Mouse (Mus musculus) liver, embryonic 15.5 days (tissue): Measurements from ENCODE around the gene Crtam. TPM values are rescaled to one million over a fixed set of nuclear protein-coding genes. Genes with fewer than 3 reads are reported as not detected.

ENCODE experiments used
- ATAC-seq: fragments of 200-750 bp; cut with Nextera tagmentation; 2 replicates; pipeline ENCODE4 v1.8.0; 2017; ENCODE audit warnings: moderate number of reproducible peaks, mild to moderate bottlenecking, moderate library complexity; ENCODE audit not compliant: insufficient read depth
- H3K27ac ChIP-seq: fragments of 300-500 bp; sonication (generic); replicated peaks from 2 replicates; pipeline ENCODE4 v1.5.1; 2015; ENCODE audit warnings: mild to moderate bottlenecking, inconsistent platforms
- H3K27me3 ChIP-seq: fragments of 300-500 bp; sonication (generic); 2 replicates; pipeline ENCODE4 v1.6.1; 2015; ENCODE audit warnings: mild to moderate bottlenecking, inconsistent platforms
- H3K36me3 ChIP-seq: fragments of 300-500 bp; sonication (generic); replicated peaks from 2 replicates; pipeline ENCODE4 v1.6.1; 2015; ENCODE audit warnings: moderate library complexity, mild to moderate bottlenecking, inconsistent platforms
- H3K4me1 ChIP-seq: fragments of 300-500 bp; sonication (generic); replicated peaks from 2 replicates; pipeline ENCODE4 v1.6.1; 2015; ENCODE audit warnings: inconsistent platforms
- H3K4me2 ChIP-seq: fragments of 300-500 bp; sonication (generic); 2 replicates; pipeline ENCODE4 v1.6.1; 2015; ENCODE audit warnings: moderate library complexity, mild to moderate bottlenecking, inconsistent platforms
- H3K4me3 ChIP-seq: fragments of 300-500 bp; sonication (generic); replicated peaks from 2 replicates; pipeline ENCODE4 v1.5.1; 2015; ENCODE audit warnings: mild to moderate bottlenecking, inconsistent platforms
- H3K9ac ChIP-seq: fragments of 300-500 bp; sonication (generic); 2 replicates; pipeline ENCODE4 v1.6.1; 2015; ENCODE audit warnings: moderate library complexity, mild to moderate bottlenecking, inconsistent platforms
- H3K9me3 ChIP-seq: fragments of 300-500 bp; sonication (generic); replicated peaks from 2 replicates; pipeline ENCODE4 v1.6.1; 2016; ENCODE audit warnings: inconsistent platforms
- WGBS: fragments of 180-500 bp; shearing (Covaris S2); methylation state at CpG from one replicate; pipeline ENCODE4 v1.1.7; 2015; ENCODE audit warnings: mixed read lengths; ENCODE audit not compliant: insufficient replicate concordance; 5-methylcytosine and 5-hydroxymethylcytosine counted together
- polyA plus RNA-seq: library from polyadenylated mRNA; unstranded; fragments of >200 nt; fragmentation: Nextera tagmentation; extraction: Ambion mirVana; gene quantifications from 2 replicates; pipeline ENCODE4 v1.2.1, GENCODE M21; 2015

Gene Crtam
- polyA plus RNA-seq, 1 experiment from 2014 or later = not detected

- no peak overlapping the region for H3K9ac ChIP-seq
- WGBS = 74% methylated on average over 3 of the region's 3 CpGs
- H3K27ac ChIP-seq = no peak overlapping the region
- H3K36me3 ChIP-seq = no peaks in the 10 kb centered on the region
- no peaks in the 10 kb centered on the region for H3K4me1 ChIP-seq
- no peak overlapping the region for H3K4me2 ChIP-seq
- no peak for ATAC-seq
- H3K4me3 ChIP-seq = no peak overlapping the region
- H3K27me3 ChIP-seq = no peaks in the 10 kb centered on the region
- H3K9me3 ChIP-seq = no peaks in the 10 kb centered on the region
These were observed 37.0 kb upstream of the Crtam start for GRCm38 (mm10) chr9:41041404-41041803.

GRCm38 (mm10) chr9:41038150-41038664, 33.8 kb upstream of the Crtam start:
- Histone ChIP-seq H3K36me3 (no peaks in the 10 kb centered on the region), H3K27me3 (no peaks in the 10 kb centered on the region), H3K9me3 (no peaks in the 10 kb centered on the region), H3K27ac (no peak overlapping the region), H3K4me2 (no peak overlapping the region), H3K4me1 (no peaks in the 10 kb centered on the region), H3K9ac (no peak overlapping the region), H3K4me3 (no peak overlapping the region)
- 65% methylated on average over 9 of the region's 9 CpGs for WGBS
- no peak for ATAC-seq

- Histone ChIP-seq H3K4me3 (no peak overlapping the region), H3K9me3 (no peaks in the 10 kb centered on the region), H3K4me2 (no peak overlapping the region), H3K27ac (no peak overlapping the region), H3K9ac (no peak overlapping the region), H3K27me3 (no peaks in the 10 kb centered on the region), H3K4me1 (no peaks in the 10 kb centered on the region), H3K36me3 (no peaks in the 10 kb centered on the region)
- WGBS = 76% methylated on average over 18 of the region's 18 CpGs
- no peak for ATAC-seq
These were observed 27.4 kb upstream of the Crtam start for GRCm38 (mm10) chr9:41031590-41032489.

- H3K4me2 ChIP-seq = no peak overlapping the region
- H3K4me1 ChIP-seq = no peaks in the 10 kb centered on the region
- no peak overlapping the region for H3K4me3 ChIP-seq
- 53% methylated on average over 6 of the region's 6 CpGs for WGBS
- H3K27ac ChIP-seq = no peak overlapping the region
- no peaks in the 10 kb centered on the region for H3K9me3 ChIP-seq
- no peaks in the 10 kb centered on the region for H3K27me3 ChIP-seq
- H3K36me3 ChIP-seq = no peaks in the 10 kb centered on the region
- no peak overlapping the region for H3K9ac ChIP-seq
- ATAC-seq = no peak
These were observed 25.4 kb upstream of the Crtam start for GRCm38 (mm10) chr9:41029827-41030226.

GRCm38 (mm10) chr9:41028470-41028869, 24.0 kb upstream of the Crtam start:
- Histone ChIP-seq H3K27me3 (no peaks in the 10 kb centered on the region), H3K4me2 (no peak overlapping the region), H3K4me3 (no peak overlapping the region), H3K4me1 (no peaks in the 10 kb centered on the region), H3K9me3 (no peaks in the 10 kb centered on the region), H3K36me3 (no peaks in the 10 kb centered on the region), H3K27ac (no peak overlapping the region), H3K9ac (no peak overlapping the region)
- no peak for ATAC-seq
- WGBS = 40% methylated on average over 5 of the region's 5 CpGs

GRCm38 (mm10) chr9:41021690-41022089, 17.3 kb upstream of the Crtam start:
- ATAC-seq = no peak
- H3K4me2 ChIP-seq = no peak overlapping the region
- no peak overlapping the region for H3K27ac ChIP-seq
- WGBS = 70% methylated on average over 3 of the region's 3 CpGs
- H3K4me1 ChIP-seq = no peaks in the 10 kb centered on the region
- H3K4me3 ChIP-seq = no peak overlapping the region
- H3K9ac ChIP-seq = no peak overlapping the region
- H3K36me3 ChIP-seq = no peaks in the 10 kb centered on the region
- H3K27me3 ChIP-seq = no peaks in the 10 kb centered on the region
- no peaks in the 10 kb centered on the region for H3K9me3 ChIP-seq

- 63% methylated on average over 3 of the region's 3 CpGs for WGBS
- H3K27ac ChIP-seq = no peak overlapping the region
These were observed 16.1 kb upstream of the Crtam start for GRCm38 (mm10) chr9:41020486-41020885.

GRCm38 (mm10) chr9:41014512-41014911, 10.1 kb upstream of the Crtam start:
- ATAC-seq = no peak
- H3K9me3 ChIP-seq = no peaks in the 10 kb centered on the region
- H3K4me1 ChIP-seq = no peaks in the 10 kb centered on the region
- H3K4me2 ChIP-seq = no peak overlapping the region
- H3K27me3 ChIP-seq = no peaks in the 10 kb centered on the region
- no peak overlapping the region for H3K9ac ChIP-seq
- no peaks in the 10 kb centered on the region for H3K36me3 ChIP-seq
- 61% methylated on average over 4 of the region's 4 CpGs for WGBS
- H3K4me3 ChIP-seq = no peak overlapping the region
- no peak overlapping the region for H3K27ac ChIP-seq

More at GRCm38 (mm10) chr9:41020486-41020885, 16.1 kb upstream of the Crtam start:
- Histone ChIP-seq H3K27me3 (no peaks in the 10 kb centered on the region), H3K4me3 (no peak overlapping the region), H3K4me2 (no peak overlapping the region), H3K4me1 (no peaks in the 10 kb centered on the region), H3K9ac (no peak overlapping the region), H3K36me3 (no peaks in the 10 kb centered on the region), H3K9me3 (no peaks in the 10 kb centered on the region)
- ATAC-seq = no peak

- ATAC-seq = no peak
- no peak overlapping the region for H3K4me3 ChIP-seq
- 74% methylated on average over 5 of the region's 5 CpGs for WGBS
These were observed 8.0 kb upstream of the Crtam start for GRCm38 (mm10) chr9:41012456-41012855.

GRCm38 (mm10) chr9:41011512-41012436, 7.3 kb upstream of the Crtam start:
- no peak overlapping the region for H3K4me3 ChIP-seq
- H3K36me3 ChIP-seq = no peaks in the 10 kb centered on the region
- no peaks in the 10 kb centered on the region for H3K27me3 ChIP-seq
- no peak overlapping the region for H3K27ac ChIP-seq
- H3K9ac ChIP-seq = no peak overlapping the region
- H3K4me1 ChIP-seq = no peaks in the 10 kb centered on the region
- ATAC-seq = no peak
- H3K4me2 ChIP-seq = no peak overlapping the region
- no peaks in the 10 kb centered on the region for H3K9me3 ChIP-seq
- WGBS = 71% methylated on average over 13 of the region's 13 CpGs

More at GRCm38 (mm10) chr9:41012456-41012855, 8.0 kb upstream of the Crtam start:
- H3K9ac ChIP-seq = no peak overlapping the region
- no peaks in the 10 kb centered on the region for H3K4me1 ChIP-seq
- no peaks in the 10 kb centered on the region for H3K27me3 ChIP-seq
- no peak overlapping the region for H3K27ac ChIP-seq
- H3K36me3 ChIP-seq = no peaks in the 10 kb centered on the region
- no peak overlapping the region for H3K4me2 ChIP-seq
- H3K9me3 ChIP-seq = no peaks in the 10 kb centered on the region

GRCm38 (mm10) chr9:41007785-41008184, 3.4 kb upstream of the Crtam start:
- Histone ChIP-seq H3K27me3 (no peaks in the 10 kb centered on the region), H3K9me3 (no peaks in the 10 kb centered on the region), H3K36me3 (no peaks in the 10 kb centered on the region), H3K4me1 (no peaks in the 10 kb centered on the region), H3K4me3 (no peak overlapping the region), H3K4me2 (no peak overlapping the region), H3K27ac (no peak overlapping the region), H3K9ac (no peak overlapping the region)
- 27% methylated on average over 1 of the region's 1 CpGs for WGBS
- ATAC-seq = no peak
